Mouse (Mus musculus): ENCODE measurements around the gene Tmem170b. TPM values are rescaled to one million over a fixed set of nuclear protein-coding genes. Genes with fewer than 3 reads are reported as not detected.

The Tmem170b gene
- total and polyA plus RNA-seq, 2 experiments from 2014 or later, result 33.2 to 39.3 TPM

GRCm38 (mm10) chr13:41650665-41651064 is 45.0 kb downstream of the Tmem170b start:
- H3K4me1 ChIP-seq (ENCODE audit: insufficient read depth, low read length), result no peaks in the 10 kb centered on the region
- 76% methylated on average over 7 of the region's 7 CpGs for WGBS

GRCm38 (mm10) chr13:41653791-41654190 is 48.1 kb downstream of the Tmem170b start:
- no peak for DNase-seq (ENCODE audit: low spot score)
- Histone ChIP-seq H3K4me3 (ENCODE audit: low read depth, low read length) (no peak overlapping the region), H3K9ac (replicated peaks; ENCODE audit: low read length, poor library complexity, severe bottlenecking) (no peak overlapping the region), H3K27ac (ENCODE audit: low read depth, low read length) (no peak overlapping the region), H3K36me3 (ENCODE audit: insufficient read depth, low read length) (no peaks in the 10 kb centered on the region), H3K4me2 (ENCODE audit: low read depth, low read length, poor library complexity, severe bottlenecking) (no peak overlapping the region), H3K27me3 (ENCODE audit: insufficient read depth, low read length) (no peaks in the 10 kb centered on the region), H3K9me3 (ENCODE audit: low read length) (no peaks in the 10 kb centered on the region), H3K4me1 (ENCODE audit: insufficient read depth, low read length) (no peaks in the 10 kb centered on the region)
- WGBS, result 89% methylated on average over 2 of the region's 2 CpGs
- ATAC-seq (ENCODE audit: low FRiP score), result no peak
- no peak for TF ChIP-seq CTCF (IDR thresholded peaks at IDR 0.05)

More at GRCm38 (mm10) chr13:41650665-41651064, 45.0 kb downstream of the Tmem170b start:
- H3K27ac ChIP-seq (ENCODE audit: low read depth, low read length), result no peak overlapping the region
- no peaks in the 10 kb centered on the region for H3K9me3 ChIP-seq (ENCODE audit: low read length)
- no peak overlapping the region for H3K4me3 ChIP-seq (ENCODE audit: low read depth, low read length)
- H3K27me3 ChIP-seq (ENCODE audit: insufficient read depth, low read length), result no peaks in the 10 kb centered on the region
- H3K36me3 ChIP-seq (ENCODE audit: insufficient read depth, low read length), result no peaks in the 10 kb centered on the region
- ATAC-seq (ENCODE audit: low FRiP score) (no peak), DNase-seq (ENCODE audit: low spot score) (no peak)
- TF ChIP-seq CTCF (IDR thresholded peaks at IDR 0.05), result peak; percentile 47
- no peak overlapping the region for H3K4me2 ChIP-seq (ENCODE audit: low read depth, low read length, poor library complexity, severe bottlenecking)
- no peak overlapping the region for H3K9ac ChIP-seq (replicated peaks; ENCODE audit: low read length, poor library complexity, severe bottlenecking)

- H3K27me3 ChIP-seq (ENCODE audit: insufficient read depth, low read length), result no peaks in the 10 kb centered on the region
- DNase-seq (ENCODE audit: low spot score) (no peak), ATAC-seq (ENCODE audit: low FRiP score) (no peak)
- H3K9me3 ChIP-seq (ENCODE audit: low read length), result no peaks in the 10 kb centered on the region
- H3K36me3 ChIP-seq (ENCODE audit: insufficient read depth, low read length), result no peaks in the 10 kb centered on the region
- TF ChIP-seq CTCF (IDR thresholded peaks at IDR 0.05), result no peak
- WGBS, result 63% methylated on average over 10 of the region's 10 CpGs
- no peaks in the 10 kb centered on the region for H3K4me1 ChIP-seq (ENCODE audit: insufficient read depth, low read length)
- no peak overlapping the region for H3K27ac ChIP-seq (ENCODE audit: low read depth, low read length)
- no peak overlapping the region for H3K4me2 ChIP-seq (ENCODE audit: low read depth, low read length, poor library complexity, severe bottlenecking)
- H3K4me3 ChIP-seq (ENCODE audit: low read depth, low read length), result no peak overlapping the region
- H3K9ac ChIP-seq (replicated peaks; ENCODE audit: low read length, poor library complexity, severe bottlenecking), result no peak overlapping the region
Measured at GRCm38 (mm10) chr13:41655576-41656090, 49.9 kb downstream of the Tmem170b start.

DNA sequence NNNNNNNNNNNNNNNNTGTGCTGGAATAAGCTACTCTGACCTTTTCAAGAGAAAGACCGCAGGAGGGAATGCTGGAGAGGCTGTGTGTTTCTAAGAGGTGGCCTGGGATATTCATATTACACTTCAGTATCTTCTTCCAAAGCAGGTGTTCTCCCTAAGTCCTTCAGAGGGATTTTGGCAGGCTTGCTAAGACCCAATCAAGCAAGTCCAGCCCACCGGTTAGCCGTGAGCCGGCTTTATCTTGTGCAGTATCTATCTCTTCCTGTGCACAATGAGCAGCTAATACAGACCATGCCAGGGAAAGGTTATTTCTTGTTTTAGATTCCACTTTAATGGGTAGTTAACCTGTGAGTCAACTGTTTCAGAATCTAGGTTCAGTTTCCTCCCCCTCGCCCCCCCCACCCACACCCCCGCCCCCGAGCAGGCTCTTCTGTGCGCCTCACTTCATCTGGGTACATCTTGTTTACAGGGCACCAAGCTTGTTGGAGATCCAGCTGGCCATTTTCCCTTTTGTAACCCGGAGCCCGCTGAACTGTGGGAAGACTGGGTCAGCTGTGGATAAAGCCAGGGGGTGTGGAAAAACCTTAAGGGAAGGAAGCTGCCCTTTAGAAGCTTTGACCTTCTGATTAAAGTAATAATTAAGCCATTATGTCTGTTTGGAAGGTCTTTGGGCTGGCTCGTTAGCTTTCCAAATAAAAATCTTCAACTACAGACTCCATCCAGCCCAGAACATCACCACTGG is 54.5 kb downstream of the Tmem170b start:
- Histone ChIP-seq H3K36me3 (ENCODE audit: insufficient read depth, low read length) (no peaks in the 10 kb centered on the region), H3K4me1 (ENCODE audit: insufficient read depth, low read length) (peaks cover 4% of the 10 kb centered on the region; the same call in 1 of the 2 replicates), H3K27me3 (ENCODE audit: insufficient read depth, low read length) (no peaks in the 10 kb centered on the region), H3K27ac (ENCODE audit: low read depth, low read length) (no peak overlapping the region), H3K4me2 (ENCODE audit: low read depth, low read length, poor library complexity, severe bottlenecking) (no peak overlapping the region), H3K4me3 (ENCODE audit: low read depth, low read length) (no peak overlapping the region), H3K9ac (replicated peaks; ENCODE audit: low read length, poor library complexity, severe bottlenecking) (no peak overlapping the region), H3K9me3 (ENCODE audit: low read length) (no peaks in the 10 kb centered on the region)
- DNase-seq (ENCODE audit: low spot score) (no peak), ATAC-seq (ENCODE audit: low FRiP score) (no peak)
- TF ChIP-seq CTCF (IDR thresholded peaks at IDR 0.05), result no peak
- 56% methylated on average over 11 of the region's 11 CpGs for WGBS

- Histone ChIP-seq H3K4me1 (ENCODE audit: insufficient read depth, low read length) (peaks cover 4% of the 10 kb centered on the region; the same call in 1 of the 2 replicates), H3K4me2 (ENCODE audit: low read depth, low read length, poor library complexity, severe bottlenecking) (no peak overlapping the region), H3K9ac (replicated peaks; ENCODE audit: low read length, poor library complexity, severe bottlenecking) (no peak overlapping the region), H3K9me3 (ENCODE audit: low read length) (no peaks in the 10 kb centered on the region), H3K36me3 (ENCODE audit: insufficient read depth, low read length) (no peaks in the 10 kb centered on the region), H3K27ac (ENCODE audit: low read depth, low read length) (no peak overlapping the region), H3K27me3 (ENCODE audit: insufficient read depth, low read length) (no peaks in the 10 kb centered on the region), H3K4me3 (ENCODE audit: low read depth, low read length) (no peak overlapping the region)
- WGBS, result 71% methylated on average over 11 of the region's 11 CpGs
- no peak for TF ChIP-seq CTCF (IDR thresholded peaks at IDR 0.05)
- DNase-seq (ENCODE audit: low spot score), result no peak
- no peak for ATAC-seq (ENCODE audit: low FRiP score)
Measured at GRCm38 (mm10) chr13:41661116-41661515, 55.4 kb downstream of the Tmem170b start.

- Histone ChIP-seq H3K9ac (replicated peaks; ENCODE audit: low read length, poor library complexity, severe bottlenecking) (no peak overlapping the region), H3K4me1 (ENCODE audit: insufficient read depth, low read length) (peaks cover 4% of the 10 kb centered on the region; the same call in 1 of the 2 replicates), H3K27me3 (ENCODE audit: insufficient read depth, low read length) (no peaks in the 10 kb centered on the region), H3K4me2 (ENCODE audit: low read depth, low read length, poor library complexity, severe bottlenecking) (no peak overlapping the region), H3K4me3 (ENCODE audit: low read depth, low read length) (no peak overlapping the region), H3K27ac (ENCODE audit: low read depth, low read length) (no peak overlapping the region), H3K36me3 (ENCODE audit: insufficient read depth, low read length) (no peaks in the 10 kb centered on the region), H3K9me3 (ENCODE audit: low read length) (no peaks in the 10 kb centered on the region)
- peak; percentile 46 for DNase-seq (ENCODE audit: low spot score)
- no peak; the same call in 1 of the 2 replicates for TF ChIP-seq CTCF (IDR thresholded peaks at IDR 0.05)
- ATAC-seq (ENCODE audit: low FRiP score), result no peak
- 39% methylated on average over 17 of the region's 17 CpGs for WGBS
Measured at GRCm38 (mm10) chr13:41662401-41663070, 56.8 kb downstream of the Tmem170b start.
